Mouse (Mus musculus): ENCODE data around the gene Pappa. TPM values are rescaled to one million over a fixed set of nuclear protein-coding genes. Genes with fewer than 3 reads are reported as not detected.

Pappa gene
- polyA plus RNA-seq, 1 experiment from 2014 or later: 2.0 TPM

DNA sequence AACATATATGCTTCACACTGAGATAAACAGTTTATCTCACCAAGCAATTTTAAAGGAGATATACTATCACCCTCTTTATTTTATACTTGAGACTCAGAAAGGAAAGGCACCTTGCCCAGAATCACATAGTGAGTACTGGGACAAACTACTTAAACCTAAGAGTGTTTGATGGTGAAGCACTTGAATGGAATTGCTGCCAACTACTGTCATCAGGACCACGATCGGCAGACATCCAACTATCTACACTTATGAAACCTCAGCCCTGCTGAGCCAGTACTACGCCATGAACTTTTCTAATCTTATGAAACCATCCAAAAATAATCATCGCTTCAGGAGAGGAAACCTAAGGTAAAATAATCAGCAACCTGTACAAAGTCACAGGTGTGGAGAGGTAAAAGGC lies 275.5 kb downstream of the Pappa start:
- H3K9me3 ChIP-seq (ENCODE audit: low read length): no peaks in the 10 kb centered on the region
- WGBS: 96% methylated on average over 4 of the region's 4 CpGs
- H3K27ac ChIP-seq (ENCODE audit: low read length): no peak overlapping the region
- ATAC-seq (ENCODE audit: low FRiP score, low TSS enrichment): no peak
- no peak overlapping the region for H3K4me3 ChIP-seq (ENCODE audit: low read length)
- no peaks in the 10 kb centered on the region for H3K27me3 ChIP-seq (ENCODE audit: insufficient read depth, low read length)
- H3K9ac ChIP-seq (replicated peaks; ENCODE audit: low read length): no peak overlapping the region
- H3K4me1 ChIP-seq (ENCODE audit: insufficient read depth, low read length): no peaks in the 10 kb centered on the region
- H3K4me2 ChIP-seq (replicated peaks; ENCODE audit: low read depth, low read length): no peak overlapping the region
- no peaks in the 10 kb centered on the region for H3K36me3 ChIP-seq (ENCODE audit: insufficient read depth, low read length)

DNA sequence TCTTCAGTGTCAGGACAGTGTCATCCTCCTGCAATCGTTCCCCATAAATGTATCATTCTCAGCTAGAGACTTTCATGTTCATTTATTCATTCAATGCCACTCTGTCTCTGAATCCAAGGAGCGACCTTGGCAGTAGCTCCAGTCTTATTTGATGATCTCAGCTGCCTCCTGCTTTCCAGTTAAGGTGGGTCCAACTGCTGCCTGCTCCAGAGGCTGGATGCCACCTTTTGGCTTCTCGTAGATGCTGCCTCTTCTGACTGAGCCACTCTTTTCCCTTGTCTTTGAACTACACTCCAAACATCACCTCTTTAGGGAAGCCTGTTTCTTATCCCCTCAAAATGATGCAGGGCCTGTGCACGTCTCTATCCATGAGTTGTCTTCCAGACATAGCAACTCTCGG lies 278.3 kb downstream of the Pappa start:
- no peaks in the 10 kb centered on the region for H3K4me1 ChIP-seq (ENCODE audit: insufficient read depth, low read length)
- H3K9ac ChIP-seq (replicated peaks; ENCODE audit: low read length): no peak overlapping the region
- H3K27ac ChIP-seq (ENCODE audit: low read length): no peak overlapping the region
- H3K36me3 ChIP-seq (ENCODE audit: insufficient read depth, low read length): no peaks in the 10 kb centered on the region
- no peaks in the 10 kb centered on the region for H3K9me3 ChIP-seq (ENCODE audit: low read length)
- no peak for ATAC-seq (ENCODE audit: low FRiP score, low TSS enrichment)
- H3K27me3 ChIP-seq (ENCODE audit: insufficient read depth, low read length): no peaks in the 10 kb centered on the region
- H3K4me3 ChIP-seq (ENCODE audit: low read length): no peak overlapping the region
- WGBS: 64% methylated on average over 5 of the region's 5 CpGs
- no peak overlapping the region for H3K4me2 ChIP-seq (replicated peaks; ENCODE audit: low read depth, low read length)

DNA sequence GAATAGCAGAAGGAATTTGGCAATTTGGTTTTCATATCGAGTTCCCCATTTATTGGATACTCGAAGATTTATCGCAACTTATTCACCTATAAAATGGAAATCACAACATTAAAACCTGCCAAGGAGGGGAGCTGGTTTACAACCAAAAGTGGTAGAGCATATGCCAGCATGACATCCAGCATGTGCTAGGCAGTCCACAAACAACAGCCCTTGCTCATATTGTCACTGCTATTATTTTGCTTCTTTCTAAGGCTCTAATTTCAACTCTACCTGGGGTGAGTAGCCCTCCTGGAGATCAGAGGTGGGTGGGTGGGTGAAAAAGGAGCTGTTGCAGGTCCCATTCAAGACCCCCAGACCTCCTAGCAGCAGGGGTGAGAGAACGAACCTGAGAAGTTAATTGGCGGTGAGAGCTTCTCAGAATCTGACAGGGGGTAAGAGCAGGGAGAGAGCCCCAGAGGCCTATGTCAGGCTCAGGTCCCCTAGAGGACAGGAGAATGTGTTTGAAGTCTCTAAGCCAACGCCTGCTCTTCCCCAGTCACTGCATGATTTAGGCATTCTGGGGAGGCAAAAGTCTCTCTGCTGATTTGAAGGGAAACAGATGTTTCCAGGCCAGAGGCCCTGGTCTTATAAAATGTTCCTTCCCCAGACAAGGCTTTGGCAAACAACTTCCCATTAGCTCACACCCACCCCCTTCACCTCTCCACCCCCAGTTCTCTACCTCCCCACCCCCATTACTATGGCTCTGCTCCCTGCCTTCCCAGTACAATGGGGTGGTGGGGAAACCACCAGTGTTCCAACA lies 279.1 kb downstream of the Pappa start:
- 39% methylated on average over 6 of the region's 6 CpGs for WGBS
- Histone ChIP-seq H3K4me1 (ENCODE audit: insufficient read depth, low read length) (no peaks in the 10 kb centered on the region), H3K27ac (ENCODE audit: low read length) (no peak overlapping the region), H3K4me3 (ENCODE audit: low read length) (no peak overlapping the region), H3K4me2 (replicated peaks; ENCODE audit: low read depth, low read length) (no peak overlapping the region), H3K27me3 (ENCODE audit: insufficient read depth, low read length) (no peaks in the 10 kb centered on the region), H3K9me3 (ENCODE audit: low read length) (no peaks in the 10 kb centered on the region), H3K36me3 (ENCODE audit: insufficient read depth, low read length) (no peaks in the 10 kb centered on the region), H3K9ac (replicated peaks; ENCODE audit: low read length) (no peak overlapping the region)
- ATAC-seq (ENCODE audit: low FRiP score, low TSS enrichment): peak; percentile 95

Data from kidney, embryonic 16.5 days (tissue).